Mouse (Mus musculus) limb, embryonic 12.5 days (tissue): ENCODE results near the gene Fbxw21. TPM values are rescaled to one million over a fixed set of nuclear protein-coding genes. Genes with fewer than 3 reads are reported as not detected.

ENCODE experiments used
- ATAC-seq: fragments of 200-750 bp; cut with Nextera tagmentation; 2 replicates; pipeline ENCODE4 v1.8.0; 2017; ENCODE audit warnings: low read depth, moderate TSS enrichment; ENCODE audit not compliant: insufficient number of reproducible peaks, insufficient read depth, low FRiP score, low TSS enrichment
- H3K27ac ChIP-seq: fragments of 300-500 bp; sonication (generic); 2 replicates; pipeline ENCODE4 v1.5.1; 2016; ENCODE audit warnings: mild to moderate bottlenecking, moderate library complexity
- H3K27me3 ChIP-seq: fragments of 300-500 bp; sonication (generic); 2 replicates; pipeline ENCODE4 v1.6.1; 2016; ENCODE audit warnings: mild to moderate bottlenecking, moderate library complexity
- H3K36me3 ChIP-seq: fragments of 300-500 bp; sonication (generic); 2 replicates; pipeline ENCODE4 v1.6.1; 2016; ENCODE audit warnings: mild to moderate bottlenecking, moderate library complexity
- H3K4me1 ChIP-seq: fragments of 300-500 bp; sonication (generic); replicated peaks from 2 replicates; pipeline ENCODE4 v1.6.1; 2016
- H3K4me2 ChIP-seq: fragments of 300-500 bp; sonication (generic); 2 replicates; pipeline ENCODE4 v1.6.1; 2016; ENCODE audit warnings: mild to moderate bottlenecking, moderate library complexity
- H3K4me3 ChIP-seq: fragments of 300-500 bp; sonication (generic); replicated peaks from 2 replicates; pipeline ENCODE4 v1.5.1; 2016; ENCODE audit warnings: mild to moderate bottlenecking
- H3K9ac ChIP-seq: fragments of 300-500 bp; sonication (generic); replicated peaks from 2 replicates; pipeline ENCODE4 v1.6.1; 2016; ENCODE audit warnings: mild to moderate bottlenecking, moderate library complexity
- H3K9me3 ChIP-seq: fragments of 300-500 bp; sonication (generic); 2 replicates; pipeline ENCODE4 v1.6.1; 2016; ENCODE audit warnings: mild to moderate bottlenecking, moderate library complexity
- WGBS: fragments of 180-500 bp; shearing (Covaris S2); methylation state at CpG from one replicate; pipeline ENCODE4 v1.1.7; 2016; 5-methylcytosine and 5-hydroxymethylcytosine counted together
- polyA plus RNA-seq: library from polyadenylated mRNA; unstranded; fragments of >200 nt; fragmentation: Nextera tagmentation; extraction: Ambion mirVana; gene quantifications from 2 replicates; pipeline ENCODE4 v1.2.1, GENCODE M21; 2016

The Fbxw21 gene
- polyA plus RNA-seq, 1 experiment from 2014 or later: not detected

- no peak overlapping the region for H3K4me3 ChIP-seq
- H3K9me3 ChIP-seq: no peaks in the 10 kb centered on the region
- H3K9ac ChIP-seq: no peak overlapping the region
- H3K4me2 ChIP-seq: no peak overlapping the region
- H3K36me3 ChIP-seq: peaks cover 96% of the 10 kb centered on the region
- no peak overlapping the region for H3K27ac ChIP-seq
- H3K27me3 ChIP-seq: no peaks in the 10 kb centered on the region
- 95% methylated on average over 9 of the region's 9 CpGs for WGBS
- peaks cover 13% of the 10 kb centered on the region for H3K4me1 ChIP-seq
- no peak for ATAC-seq
These were observed 50.2 kb downstream of the Fbxw21 start for GRCm38 (mm10) chr9:109111591-109111990.

DNA sequence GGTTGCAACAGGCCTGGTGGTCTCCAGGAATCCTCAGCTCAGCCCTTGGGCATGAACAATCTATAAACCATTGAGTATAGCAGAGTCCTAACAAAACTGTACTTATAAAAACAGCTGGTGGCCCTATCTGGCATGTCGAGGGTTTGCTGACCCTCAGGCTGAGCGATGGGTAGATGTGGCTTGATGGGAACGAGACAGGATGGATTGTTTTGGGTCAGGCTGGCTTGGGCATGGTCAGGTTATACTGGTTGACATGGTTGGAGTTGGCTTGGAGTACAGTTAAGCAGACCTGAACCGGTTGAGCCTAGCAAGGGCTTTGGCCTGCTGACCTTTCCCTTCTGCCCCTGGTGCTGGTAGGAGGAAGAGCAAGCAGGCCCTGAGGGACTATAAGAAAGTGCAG, 50.7 kb downstream of the Fbxw21 start:
- peaks cover 96% of the 10 kb centered on the region for H3K36me3 ChIP-seq
- WGBS: 86% methylated on average over 4 of the region's 4 CpGs
- no peak overlapping the region for H3K9ac ChIP-seq

GRCm38 (mm10) chr9:109110240-109110639, 51.6 kb downstream of the Fbxw21 start:
- ATAC-seq: no peak
- no peaks in the 10 kb centered on the region for H3K27me3 ChIP-seq
- WGBS: 90% methylated on average over 11 of the region's 11 CpGs
- H3K9me3 ChIP-seq: no peaks in the 10 kb centered on the region
- peaks cover 96% of the 10 kb centered on the region for H3K36me3 ChIP-seq
- no peak overlapping the region for H3K4me2 ChIP-seq
- no peak overlapping the region for H3K9ac ChIP-seq
- H3K4me1 ChIP-seq: peaks cover 22% of the 10 kb centered on the region
- H3K27ac ChIP-seq: no peak overlapping the region
- H3K4me3 ChIP-seq: no peak overlapping the region

More for the DNA sequence above, 50.7 kb downstream of the Fbxw21 start:
- Histone ChIP-seq H3K4me2 (no peak overlapping the region), H3K27me3 (no peaks in the 10 kb centered on the region), H3K9me3 (no peaks in the 10 kb centered on the region), H3K4me3 (no peak overlapping the region), H3K27ac (no peak overlapping the region), H3K4me1 (peaks cover 18% of the 10 kb centered on the region)
- no peak for ATAC-seq

- Histone ChIP-seq H3K4me1 (peaks cover 29% of the 10 kb centered on the region), H3K27me3 (no peaks in the 10 kb centered on the region), H3K27ac (peak overlapping the region; percentile 42), H3K9ac (no peak overlapping the region), H3K4me3 (no peak overlapping the region), H3K4me2 (no peak overlapping the region), H3K9me3 (no peaks in the 10 kb centered on the region), H3K36me3 (peaks cover 96% of the 10 kb centered on the region)
- 29% methylated on average over 5 of the region's 6 CpGs for WGBS
- ATAC-seq: no peak; the same call in 1 of the 2 replicates
These were observed 54.5 kb downstream of the Fbxw21 start for GRCm38 (mm10) chr9:109107341-109107740.

DNA sequence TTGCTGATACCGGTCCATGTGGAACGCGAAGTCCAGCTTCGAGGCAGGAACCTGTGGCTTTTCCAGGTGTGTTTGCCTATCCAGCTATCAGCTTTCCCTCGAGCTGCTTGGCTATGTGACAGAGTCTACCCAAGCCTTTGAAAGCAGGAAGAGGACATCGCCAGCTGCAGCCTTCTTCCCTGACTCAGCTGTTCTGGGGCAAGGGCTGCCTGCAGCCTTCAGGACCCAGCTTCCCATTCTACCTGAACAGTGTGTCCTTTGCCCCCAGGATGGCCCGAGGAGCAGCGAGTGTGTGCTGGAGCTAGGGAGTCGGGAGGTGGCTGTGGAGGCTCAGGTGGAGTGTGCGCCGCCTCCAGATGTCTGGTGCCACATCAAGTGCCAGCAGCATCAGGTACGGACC, 56.2 kb downstream of the Fbxw21 start:
- H3K9ac ChIP-seq: no peak overlapping the region
- no peak overlapping the region for H3K4me3 ChIP-seq
- 90% methylated on average over 12 of the region's 12 CpGs for WGBS
- no peak overlapping the region for H3K27ac ChIP-seq
- no peaks in the 10 kb centered on the region for H3K27me3 ChIP-seq
- H3K9me3 ChIP-seq: no peaks in the 10 kb centered on the region
- ATAC-seq: no peak
- H3K4me1 ChIP-seq: peaks cover 29% of the 10 kb centered on the region
- no peak overlapping the region for H3K4me2 ChIP-seq
- H3K36me3 ChIP-seq: peaks cover 95% of the 10 kb centered on the region

DNA sequence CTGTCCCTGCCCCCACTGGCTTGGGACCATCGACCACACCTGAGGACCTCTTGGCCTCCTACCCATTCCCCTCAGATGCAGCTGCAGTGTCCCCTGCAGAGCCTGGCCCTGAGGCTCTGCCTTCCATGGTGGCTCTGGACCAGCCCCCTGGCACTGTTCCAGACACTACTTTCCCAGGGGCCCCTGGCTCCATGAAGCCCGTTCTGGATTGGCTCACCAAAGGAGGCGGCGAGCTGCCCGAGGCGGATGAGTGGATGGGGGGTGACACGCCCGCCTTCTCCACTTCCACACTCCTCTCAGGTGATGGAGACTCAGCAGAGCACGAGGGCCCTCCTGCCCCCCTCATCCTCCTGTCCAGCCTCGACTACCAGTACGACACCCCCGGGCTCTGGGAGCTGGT, 56.8 kb downstream of the Fbxw21 start:
- H3K36me3 ChIP-seq: peaks cover 95% of the 10 kb centered on the region
- H3K4me2 ChIP-seq: no peak overlapping the region
- 82% methylated on average over 12 of the region's 12 CpGs for WGBS
- H3K4me3 ChIP-seq: no peak overlapping the region
- peaks cover 29% of the 10 kb centered on the region for H3K4me1 ChIP-seq
- no peaks in the 10 kb centered on the region for H3K9me3 ChIP-seq
- H3K27ac ChIP-seq: no peak overlapping the region
- no peaks in the 10 kb centered on the region for H3K27me3 ChIP-seq
- no peak for ATAC-seq
- H3K9ac ChIP-seq: no peak overlapping the region

GRCm38 (mm10) chr9:109104083-109104482, 57.8 kb downstream of the Fbxw21 start:
- H3K27me3 ChIP-seq: no peaks in the 10 kb centered on the region
- H3K27ac ChIP-seq: no peak overlapping the region; the same call in 1 of the 2 replicates
- ATAC-seq: no peak
- no peak overlapping the region for H3K9ac ChIP-seq
- no peak overlapping the region for H3K4me2 ChIP-seq
- H3K36me3 ChIP-seq: peaks cover 95% of the 10 kb centered on the region
- H3K9me3 ChIP-seq: no peaks in the 10 kb centered on the region
- 89% methylated on average over 9 of the region's 9 CpGs for WGBS
- peaks cover 36% of the 10 kb centered on the region for H3K4me1 ChIP-seq
- H3K4me3 ChIP-seq: no peak overlapping the region

- no peak overlapping the region for H3K4me3 ChIP-seq
- no peak for ATAC-seq
- no peak overlapping the region for H3K27ac ChIP-seq
- H3K9me3 ChIP-seq: no peaks in the 10 kb centered on the region
- no peaks in the 10 kb centered on the region for H3K27me3 ChIP-seq
- no peak overlapping the region for H3K4me2 ChIP-seq
- no peak overlapping the region for H3K9ac ChIP-seq
- WGBS: 82% methylated on average over 7 of the region's 7 CpGs
- H3K4me1 ChIP-seq: peaks cover 44% of the 10 kb centered on the region
- H3K36me3 ChIP-seq: peaks cover 90% of the 10 kb centered on the region
These were observed 58.6 kb downstream of the Fbxw21 start for GRCm38 (mm10) chr9:109103250-109103649.

DNA sequence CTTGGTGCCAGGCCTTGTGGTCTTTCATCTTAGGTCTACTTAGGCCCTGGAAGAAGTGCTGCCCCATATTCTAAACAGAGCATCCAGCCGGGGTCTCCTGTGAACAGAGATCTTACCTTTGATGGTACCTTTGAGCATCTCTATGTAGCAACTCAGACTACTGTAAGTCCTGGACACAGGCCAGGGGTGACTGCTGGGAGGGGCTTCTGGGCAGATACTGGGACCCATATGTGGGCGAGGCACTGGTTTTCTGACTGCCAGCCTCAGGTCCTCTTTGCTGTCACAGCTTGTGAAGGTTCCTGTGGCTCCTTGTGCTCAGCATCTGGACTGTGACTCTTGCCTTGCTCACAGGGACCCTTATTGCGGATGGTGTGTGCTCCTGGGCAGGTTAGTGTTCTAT, 59.3 kb downstream of the Fbxw21 start:
- WGBS: 92% methylated on average over 3 of the region's 3 CpGs
- Histone ChIP-seq H3K9ac (0 out of 2 replicates have a peak overlapping the region, but pooled peaks have one; percentile 4), H3K27me3 (no peaks in the 10 kb centered on the region), H3K36me3 (peaks cover 83% of the 10 kb centered on the region), H3K27ac (no peak overlapping the region), H3K4me1 (peaks cover 46% of the 10 kb centered on the region), H3K4me2 (no peak overlapping the region), H3K4me3 (no peak overlapping the region), H3K9me3 (no peaks in the 10 kb centered on the region)
- ATAC-seq: no peak

- no peak overlapping the region for H3K4me3 ChIP-seq
- peaks cover 47% of the 10 kb centered on the region for H3K4me1 ChIP-seq
- H3K27me3 ChIP-seq: no peaks in the 10 kb centered on the region
- no peaks in the 10 kb centered on the region for H3K9me3 ChIP-seq
- H3K9ac ChIP-seq: no peak overlapping the region
- no peak overlapping the region for H3K4me2 ChIP-seq
- no peak overlapping the region for H3K27ac ChIP-seq
- no peak for ATAC-seq
- WGBS: 91% methylated on average over 5 of the region's 5 CpGs
- peaks cover 81% of the 10 kb centered on the region for H3K36me3 ChIP-seq
These were observed 59.9 kb downstream of the Fbxw21 start for GRCm38 (mm10) chr9:109101933-109102445.

DNA sequence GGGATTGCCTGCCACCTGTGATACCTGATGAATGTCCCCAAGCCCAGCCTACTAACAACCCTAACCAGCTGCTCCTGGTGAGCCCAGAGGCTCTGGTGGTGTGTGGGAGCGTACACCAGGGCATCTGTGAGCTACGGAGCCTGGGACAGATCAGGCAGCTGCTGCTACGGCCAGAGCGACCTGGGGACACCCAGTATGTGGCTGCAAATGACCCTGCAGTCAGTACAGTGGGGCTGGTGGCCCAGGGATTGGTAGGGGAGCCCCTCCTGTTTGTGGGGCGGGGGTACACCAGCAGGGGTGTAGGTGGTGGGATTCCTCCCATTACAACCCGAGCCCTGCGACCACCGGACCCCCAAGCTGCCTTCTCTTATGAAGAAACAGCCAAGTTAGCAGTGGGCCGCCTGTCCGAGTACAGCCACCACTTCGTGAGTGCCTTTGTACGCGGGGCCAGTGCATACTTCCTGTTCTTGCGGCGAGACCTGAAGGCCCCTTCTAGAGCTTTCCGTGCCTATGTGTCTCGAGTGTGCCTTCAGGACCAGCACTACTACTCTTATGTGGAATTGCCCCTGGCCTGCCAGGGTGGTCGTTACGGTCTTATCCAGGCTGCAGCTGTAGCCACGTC, 61.4 kb downstream of the Fbxw21 start:
- 85% methylated on average over 20 of the region's 20 CpGs for WGBS
- peaks cover 65% of the 10 kb centered on the region for H3K36me3 ChIP-seq
- H3K9me3 ChIP-seq: no peaks in the 10 kb centered on the region
- no peak overlapping the region for H3K9ac ChIP-seq
- H3K27me3 ChIP-seq: no peaks in the 10 kb centered on the region
- ATAC-seq: no peak
- no peak overlapping the region for H3K4me3 ChIP-seq
- H3K27ac ChIP-seq: 0 out of 2 replicates have a peak overlapping the region, but pooled peaks have one; percentile 23
- H3K4me1 ChIP-seq: peaks cover 44% of the 10 kb centered on the region
- no peak overlapping the region for H3K4me2 ChIP-seq

GRCm38 (mm10) chr9:109098969-109099368, 62.9 kb downstream of the Fbxw21 start:
- H3K27ac ChIP-seq: peak overlapping the region; percentile 100
- peak overlapping the region; percentile 11; the same call in 1 of the 2 replicates for H3K4me3 ChIP-seq

More at GRCm38 (mm10) chr9:109098969-109099368, 62.9 kb downstream of the Fbxw21 start:
- H3K9ac ChIP-seq: peak overlapping the region; percentile 42
- H3K4me2 ChIP-seq: peak overlapping the region; percentile 93
- H3K4me1 ChIP-seq: peaks cover 45% of the 10 kb centered on the region
- no peaks in the 10 kb centered on the region for H3K27me3 ChIP-seq
- H3K9me3 ChIP-seq: no peaks in the 10 kb centered on the region
- 57% methylated on average over 5 of the region's 6 CpGs for WGBS
- H3K36me3 ChIP-seq: peaks cover 51% of the 10 kb centered on the region
- ATAC-seq: no peak
